Mouse (Mus musculus): Measurements from ENCODE around the gene Ephx1. TPM values are rescaled to one million over a fixed set of nuclear protein-coding genes. Genes with fewer than 3 reads are reported as not detected.

The Ephx1 gene
- total and polyA plus RNA-seq, 3 experiments = not detected

- no peaks in the 10 kb centered on the region for H3K9me3 ChIP-seq (replicated peaks)
- H3K36me3 ChIP-seq (replicated peaks) = no peaks in the 10 kb centered on the region
- H3K4me3 ChIP-seq (ENCODE audit: low read depth, low read length) = no peak overlapping the region
- DNase-seq (ENCODE audit: low spot score) = peak; percentile 21
- TF ChIP-seq GATA1 (IDR thresholded peaks at IDR 0.05; ENCODE audit: borderline replicate concordance, low read length) = no peak
- TF ChIP-seq CTCF (IDR thresholded peaks at IDR 0.05; ENCODE audit: low read depth, low read length) = peak; percentile 27; the same call in 1 of the 2 replicates
- ATAC-seq (ENCODE audit: extremely low read depth, insufficient number of reproducible peaks, low FRiP score, poor library complexity, severe bottlenecking) = peak; percentile 54
- H3K27me3 ChIP-seq (ENCODE audit: insufficient read depth, low read length) = peaks cover 28% of the 10 kb centered on the region
- peaks cover 5% of the 10 kb centered on the region for H3K4me1 ChIP-seq (ENCODE audit: insufficient read depth, low read depth, low read length)
Observed at GRCm38 (mm10) chr1:181022265-181022664, 1.6 kb upstream of the Ephx1 start.

GRCm38 (mm10) chr1:181021488-181021865 is 773 bp upstream of the Ephx1 start:
- DNase-seq (ENCODE audit: low spot score) (no peak), ATAC-seq (ENCODE audit: extremely low read depth, insufficient number of reproducible peaks, low FRiP score, poor library complexity, severe bottlenecking) (no peak)
- Histone ChIP-seq H3K4me3 (ENCODE audit: low read depth, low read length) (no peak overlapping the region), H3K27me3 (ENCODE audit: insufficient read depth, low read length) (peaks cover 36% of the 10 kb centered on the region), H3K9me3 (replicated peaks) (no peaks in the 10 kb centered on the region), H3K4me1 (ENCODE audit: insufficient read depth, low read depth, low read length) (peaks cover 8% of the 10 kb centered on the region), H3K36me3 (replicated peaks) (no peaks in the 10 kb centered on the region)
- TF ChIP-seq GATA2 (IDR thresholded peaks at IDR 0.05; ENCODE audit: borderline replicate concordance, low read depth, low read length) (no peak), CTCF (IDR thresholded peaks at IDR 0.05; ENCODE audit: low read depth, low read length) (no peak), GATA1 (IDR thresholded peaks at IDR 0.05; ENCODE audit: borderline replicate concordance, low read length) (no peak), TAL1 (conservative IDR thresholded peaks at IDR 0.05; ENCODE audit: low read depth, low read length) (no peak), POLR2AphosphoS5 (IDR thresholded peaks at IDR 0.05; ENCODE audit: insufficient replicate concordance, low read depth, low read length) (no peak)

GRCm38 (mm10) chr1:181017890-181018420 is 2.7 kb downstream of the Ephx1 start:
- no peaks in the 10 kb centered on the region for H3K9me3 ChIP-seq (replicated peaks)
- H3K36me3 ChIP-seq (replicated peaks) = no peaks in the 10 kb centered on the region
- H3K4me3 ChIP-seq (ENCODE audit: low read depth, low read length) = no peak overlapping the region
- H3K4me1 ChIP-seq (ENCODE audit: insufficient read depth, low read depth, low read length) = peaks cover 14% of the 10 kb centered on the region
- ATAC-seq (ENCODE audit: extremely low read depth, insufficient number of reproducible peaks, low FRiP score, poor library complexity, severe bottlenecking) = no peak
- no peak for DNase-seq (ENCODE audit: low spot score)
- no peak for TF ChIP-seq POLR2AphosphoS5 (IDR thresholded peaks at IDR 0.05; ENCODE audit: insufficient replicate concordance, low read depth, low read length)
- TF ChIP-seq GATA2 (IDR thresholded peaks at IDR 0.05; ENCODE audit: borderline replicate concordance, low read depth, low read length) = no peak
- H3K27me3 ChIP-seq (ENCODE audit: insufficient read depth, low read length) = peaks cover 66% of the 10 kb centered on the region

- no peaks in the 10 kb centered on the region for H3K36me3 ChIP-seq (replicated peaks)
- H3K4me1 ChIP-seq (ENCODE audit: insufficient read depth, low read depth, low read length) = peaks cover 15% of the 10 kb centered on the region
- H3K9me3 ChIP-seq (replicated peaks) = no peaks in the 10 kb centered on the region
- no peak for DNase-seq (ENCODE audit: low spot score)
- H3K4me3 ChIP-seq (ENCODE audit: low read depth, low read length) = peak overlapping the region; percentile 32; the same call in 1 of the 2 replicates
- ATAC-seq (ENCODE audit: extremely low read depth, insufficient number of reproducible peaks, low FRiP score, poor library complexity, severe bottlenecking) = no peak
- no peak for TF ChIP-seq TAL1 (conservative IDR thresholded peaks at IDR 0.05; ENCODE audit: low read depth, low read length)
- TF ChIP-seq POLR2AphosphoS5 (IDR thresholded peaks at IDR 0.05; ENCODE audit: insufficient replicate concordance, low read depth, low read length) = no peak
- no peak for TF ChIP-seq GATA2 (IDR thresholded peaks at IDR 0.05; ENCODE audit: borderline replicate concordance, low read depth, low read length)
- no peak for TF ChIP-seq GATA1 (IDR thresholded peaks at IDR 0.05; ENCODE audit: borderline replicate concordance, low read length)
- no peak for TF ChIP-seq CTCF (IDR thresholded peaks at IDR 0.05; ENCODE audit: low read depth, low read length)
- peaks cover 72% of the 10 kb centered on the region for H3K27me3 ChIP-seq (ENCODE audit: insufficient read depth, low read length)
Observed at GRCm38 (mm10) chr1:181017212-181017711, 3.4 kb downstream of the Ephx1 start.

GRCm38 (mm10) chr1:181016532-181017131 is 4.1 kb downstream of the Ephx1 start:
- no peak for DNase-seq (ENCODE audit: low spot score)
- H3K4me3 ChIP-seq (ENCODE audit: low read depth, low read length) = no peak overlapping the region
- H3K27me3 ChIP-seq (ENCODE audit: insufficient read depth, low read length) = peaks cover 77% of the 10 kb centered on the region
- H3K9me3 ChIP-seq (replicated peaks) = no peaks in the 10 kb centered on the region
- peaks cover 15% of the 10 kb centered on the region for H3K4me1 ChIP-seq (ENCODE audit: insufficient read depth, low read depth, low read length)
- TF ChIP-seq GATA1 (IDR thresholded peaks at IDR 0.05; ENCODE audit: borderline replicate concordance, low read length) = no peak
- no peak for TF ChIP-seq POLR2AphosphoS5 (IDR thresholded peaks at IDR 0.05; ENCODE audit: insufficient replicate concordance, low read depth, low read length)
- TF ChIP-seq CTCF (IDR thresholded peaks at IDR 0.05; ENCODE audit: low read depth, low read length) = no peak
- no peak for TF ChIP-seq TAL1 (conservative IDR thresholded peaks at IDR 0.05; ENCODE audit: low read depth, low read length)
- TF ChIP-seq GATA2 (IDR thresholded peaks at IDR 0.05; ENCODE audit: borderline replicate concordance, low read depth, low read length) = no peak
- no peaks in the 10 kb centered on the region for H3K36me3 ChIP-seq (replicated peaks)
- ATAC-seq (ENCODE audit: extremely low read depth, insufficient number of reproducible peaks, low FRiP score, poor library complexity, severe bottlenecking) = no peak

GRCm38 (mm10) chr1:181016045-181016444 is 4.7 kb downstream of the Ephx1 start:
- Histone ChIP-seq H3K4me3 (ENCODE audit: low read depth, low read length) (no peak overlapping the region), H3K36me3 (replicated peaks) (no peaks in the 10 kb centered on the region), H3K4me1 (ENCODE audit: insufficient read depth, low read depth, low read length) (peaks cover 9% of the 10 kb centered on the region), H3K9me3 (replicated peaks) (no peaks in the 10 kb centered on the region), H3K27me3 (ENCODE audit: insufficient read depth, low read length) (peaks cover 83% of the 10 kb centered on the region)
- TF ChIP-seq GATA1 (IDR thresholded peaks at IDR 0.05; ENCODE audit: borderline replicate concordance, low read length) (no peak), GATA2 (IDR thresholded peaks at IDR 0.05; ENCODE audit: borderline replicate concordance, low read depth, low read length) (no peak), TAL1 (conservative IDR thresholded peaks at IDR 0.05; ENCODE audit: low read depth, low read length) (no peak), POLR2AphosphoS5 (IDR thresholded peaks at IDR 0.05; ENCODE audit: insufficient replicate concordance, low read depth, low read length) (no peak), CTCF (IDR thresholded peaks at IDR 0.05; ENCODE audit: low read depth, low read length) (no peak)
- no peak for DNase-seq (ENCODE audit: low spot score)
- ATAC-seq (ENCODE audit: extremely low read depth, insufficient number of reproducible peaks, low FRiP score, poor library complexity, severe bottlenecking) = no peak
